Mouse (Mus musculus): ENCODE results near the gene Ndrg4. TPM values are rescaled to one million over a fixed set of nuclear protein-coding genes. Genes with fewer than 3 reads are reported as not detected.

The Ndrg4 gene
- polyA plus RNA-seq (2012; rRNA removed), result 301 and 322 TPM in 2 replicates

GRCm38 (mm10) chr8:95676631-95677030 lies at the start of gene Ndrg4:
Gene Ndrg4, plus strand, starts transcription at chr8:95676980.

GRCm38 (mm10) chr8:95633262-95634062 lies 43.3 kb upstream of the Ndrg4 start, which contains the start of gene Gins3:
Gene Gins3, plus strand, starts transcription at chr8:95633453.

GRCm38 (mm10) chr8:95715676-95716531 lies 39.1 kb downstream of the Ndrg4 start, which contains the start of gene Setd6:
Gene Setd6, plus strand, starts transcription at chr8:95715881.

Other genes starting within 250 kb of the Ndrg4 start
- 132 and 138 TPM in 2 replicates for gene Cfap20, start 242.1 kb upstream of the Ndrg4 start, polyA plus RNA-seq (2012; rRNA removed)
- 49.8 TPM in 2 replicates for gene Csnk2a2, start 186.9 kb upstream of the Ndrg4 start, polyA plus RNA-seq (2012; rRNA removed)
- gene Ccdc113, start 142.9 kb upstream of the Ndrg4 start, polyA plus RNA-seq (2012; rRNA removed), result 0.95 and 1.5 TPM in 2 replicates
- gene Prss54, start 100.6 kb upstream of the Ndrg4 start, polyA plus RNA-seq (2012; rRNA removed), result not detected in 2 replicates
- 6.5 and 6.8 TPM in 2 replicates for gene Gins3, start 43.5 kb upstream of the Ndrg4 start, polyA plus RNA-seq (2012; rRNA removed)
- 33.9 and 34.8 TPM in 2 replicates for gene Setd6, start 38.9 kb downstream of the Ndrg4 start, polyA plus RNA-seq (2012; rRNA removed)
- 91.2 and 99.5 TPM in 2 replicates for gene Cnot1, start 130.5 kb downstream of the Ndrg4 start, polyA plus RNA-seq (2012; rRNA removed)
- 104 and 113 TPM in 2 replicates for gene Sap18b, start 148.4 kb downstream of the Ndrg4 start, polyA plus RNA-seq (2012; rRNA removed)
- gene Slc38a7, start 176.6 kb downstream of the Ndrg4 start, polyA plus RNA-seq (2012; rRNA removed), result 26.3 and 28.8 TPM in 2 replicates
- 129 and 139 TPM in 2 replicates for gene Got2, start 211.6 kb downstream of the Ndrg4 start, polyA plus RNA-seq (2012; rRNA removed)

Measured in central nervous system, embryonic 14 days (tissue).